Mouse (Mus musculus): ENCODE data around the gene Tacr1.
"Not testable (repeated sequence)": the region's sequence is repeated elsewhere in the genome, so short reads cannot be mapped to it uniquely, and the experiment has no call there.

Tacr1 gene

GRCm38 (mm10) chr6:82401595-82402451 is at the start of gene Tacr1:
Tacr1 (plus strand) TSS chr6:82402334.
- DNase-seq (ENCODE audit: low spot score): no peak

- no peak for DNase-seq (ENCODE audit: low spot score)
These were observed 26.0 kb upstream of the Tacr1 start for GRCm38 (mm10) chr6:82376144-82376543.

- DNase-seq (ENCODE audit: low spot score): no peak
These were observed 18.6 kb upstream of the Tacr1 start for GRCm38 (mm10) chr6:82383556-82383955.

GRCm38 (mm10) chr6:82402501-82403495 is 664 bp downstream of the Tacr1 start:
- no peak for DNase-seq (ENCODE audit: low spot score)

- no peak for DNase-seq (ENCODE audit: low spot score)
These were observed 16.2 kb downstream of the Tacr1 start for GRCm38 (mm10) chr6:82418367-82418766.

- no peak for DNase-seq (ENCODE audit: low spot score)
These were observed 18.1 kb downstream of the Tacr1 start for GRCm38 (mm10) chr6:82420222-82420621.

- DNase-seq (ENCODE audit: low spot score): no peak
These were observed 26.8 kb downstream of the Tacr1 start for GRCm38 (mm10) chr6:82428890-82429289.

- DNase-seq (ENCODE audit: low spot score): no peak
These were observed 27.6 kb downstream of the Tacr1 start for GRCm38 (mm10) chr6:82429766-82430165.

GRCm38 (mm10) chr6:82437174-82437573 is 35.0 kb downstream of the Tacr1 start:
- DNase-seq (ENCODE audit: low spot score): no peak

- DNase-seq (ENCODE audit: low spot score): not testable (repeated sequence)
These were observed 50.3 kb downstream of the Tacr1 start for GRCm38 (mm10) chr6:82452206-82453095.

GRCm38 (mm10) chr6:82455245-82455644 is 53.1 kb downstream of the Tacr1 start:
- no peak for DNase-seq (ENCODE audit: low spot score)

GRCm38 (mm10) chr6:82457163-82457763 is 55.1 kb downstream of the Tacr1 start:
- DNase-seq (ENCODE audit: low spot score): no peak

GRCm38 (mm10) chr6:82458762-82459389 is 56.7 kb downstream of the Tacr1 start:
- no peak for DNase-seq (ENCODE audit: low spot score)

GRCm38 (mm10) chr6:82463171-82463570 is 61.0 kb downstream of the Tacr1 start:
- no peak for DNase-seq (ENCODE audit: low spot score)

GRCm38 (mm10) chr6:82474477-82474876 is 72.3 kb downstream of the Tacr1 start:
- DNase-seq (ENCODE audit: low spot score): no peak

- DNase-seq (ENCODE audit: low spot score): no peak
These were observed 81.7 kb downstream of the Tacr1 start for GRCm38 (mm10) chr6:82483842-82484241.

GRCm38 (mm10) chr6:82494481-82494880 is 92.3 kb downstream of the Tacr1 start:
- DNase-seq (ENCODE audit: low spot score): no peak

GRCm38 (mm10) chr6:82510843-82511416 is 108.8 kb downstream of the Tacr1 start:
- DNase-seq (ENCODE audit: low spot score): no peak

GRCm38 (mm10) chr6:82519626-82520025 is 117.5 kb downstream of the Tacr1 start:
- DNase-seq (ENCODE audit: low spot score): no peak

GRCm38 (mm10) chr6:82522567-82522966 is 120.4 kb downstream of the Tacr1 start:
- DNase-seq (ENCODE audit: low spot score): no peak

All from testis, postnatal 14 days (tissue).